Mouse (Mus musculus): ENCODE data around the gene 2010111I01Rik. TPM values are rescaled to one million over a fixed set of nuclear protein-coding genes. Genes with fewer than 3 reads are reported as not detected.

The 2010111I01Rik gene
- polyA plus RNA-seq, 1 experiment: 84.5 TPM

- 74% methylated on average over 10 of the region's 10 CpGs for WGBS
- Histone ChIP-seq H3K36me3 (ENCODE audit: control insufficient read depth, insufficient read depth, low read length) (no peaks in the 10 kb centered on the region), H3K4me3 (ENCODE audit: insufficient read depth, low read depth, low read length) (no peak overlapping the region), H3K27ac (ENCODE audit: insufficient read depth, low read depth, low read length) (no peak overlapping the region), H3K27me3 (replicated peaks; ENCODE audit: control insufficient read depth, insufficient read depth, low read length) (no peaks in the 10 kb centered on the region), H3K4me1 (ENCODE audit: control insufficient read depth, insufficient read depth, low read length) (no peaks in the 10 kb centered on the region)
- no peak for TF ChIP-seq CTCF (conservative IDR thresholded peaks at IDR 0.05; ENCODE audit: insufficient read depth, insufficient read length, low read depth, low read length)
- peak; percentile 23 for DNase-seq
Observed at GRCm38 (mm10) chr13:63037906-63038305, 73.2 kb downstream of the 2010111I01Rik start.

DNA sequence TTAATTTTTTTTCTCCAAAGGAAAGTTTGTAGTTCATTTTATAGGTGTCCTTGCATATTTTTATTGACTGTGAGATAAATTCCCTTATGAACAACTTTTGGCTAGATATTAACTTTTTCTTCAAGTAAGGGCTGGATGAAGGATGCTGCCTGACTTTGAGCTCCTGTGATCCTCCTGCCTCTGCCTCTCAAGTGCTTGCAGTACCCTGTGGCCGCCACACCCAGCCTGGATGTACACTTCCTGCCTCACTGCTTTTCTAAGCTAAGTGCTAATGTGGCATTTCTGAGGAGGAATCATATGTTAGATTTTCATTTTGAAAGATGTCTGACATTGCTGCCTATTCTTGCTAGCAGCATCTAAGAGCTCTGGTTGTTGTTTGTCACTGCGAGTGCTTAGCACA, 73.7 kb downstream of the 2010111I01Rik start:
- Histone ChIP-seq H3K27ac (ENCODE audit: insufficient read depth, low read depth, low read length) (no peak overlapping the region), H3K36me3 (ENCODE audit: control insufficient read depth, insufficient read depth, low read length) (no peaks in the 10 kb centered on the region), H3K4me3 (ENCODE audit: insufficient read depth, low read depth, low read length) (no peak overlapping the region), H3K27me3 (replicated peaks; ENCODE audit: control insufficient read depth, insufficient read depth, low read length) (no peaks in the 10 kb centered on the region), H3K4me1 (ENCODE audit: control insufficient read depth, insufficient read depth, low read length) (no peaks in the 10 kb centered on the region)
- WGBS: 86% methylated on average over 2 of the region's 2 CpGs
- no peak for TF ChIP-seq CTCF (conservative IDR thresholded peaks at IDR 0.05; ENCODE audit: insufficient read depth, insufficient read length, low read depth, low read length)
- no peak for TF ChIP-seq POLR2A (IDR thresholded peaks at IDR 0.05; ENCODE audit: low read depth, low read length)
- DNase-seq: no peak

DNA sequence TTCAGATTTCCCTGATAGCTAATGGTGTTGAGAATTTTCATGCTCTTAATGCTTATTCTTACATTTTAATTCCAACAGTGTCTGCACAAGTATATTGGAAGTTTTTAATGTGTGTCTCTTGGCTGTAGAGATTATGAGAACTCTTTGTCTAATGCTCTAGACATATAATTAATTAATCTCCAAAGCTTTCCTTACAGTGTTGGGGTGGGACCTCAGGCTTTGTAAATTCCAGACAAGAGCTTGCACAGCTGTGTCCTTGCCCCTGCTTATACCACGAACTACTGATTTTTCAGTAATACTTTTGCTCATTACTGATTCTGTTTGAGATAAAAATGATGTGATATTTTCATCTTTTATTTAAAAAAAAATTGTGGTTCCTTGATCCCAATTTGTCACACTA, 74.2 kb downstream of the 2010111I01Rik start:
- H3K27ac ChIP-seq (ENCODE audit: insufficient read depth, low read depth, low read length): no peak overlapping the region
- H3K36me3 ChIP-seq (ENCODE audit: control insufficient read depth, insufficient read depth, low read length): no peaks in the 10 kb centered on the region
- TF ChIP-seq POLR2A (IDR thresholded peaks at IDR 0.05; ENCODE audit: low read depth, low read length): no peak
- TF ChIP-seq CTCF (conservative IDR thresholded peaks at IDR 0.05; ENCODE audit: insufficient read depth, insufficient read length, low read depth, low read length): no peak
- no peak for DNase-seq
- H3K27me3 ChIP-seq (replicated peaks; ENCODE audit: control insufficient read depth, insufficient read depth, low read length): no peaks in the 10 kb centered on the region
- 68% methylated on average over 1 of the region's 1 CpGs for WGBS
- H3K4me3 ChIP-seq (ENCODE audit: insufficient read depth, low read depth, low read length): no peak overlapping the region
- H3K4me1 ChIP-seq (ENCODE audit: control insufficient read depth, insufficient read depth, low read length): no peaks in the 10 kb centered on the region

DNA sequence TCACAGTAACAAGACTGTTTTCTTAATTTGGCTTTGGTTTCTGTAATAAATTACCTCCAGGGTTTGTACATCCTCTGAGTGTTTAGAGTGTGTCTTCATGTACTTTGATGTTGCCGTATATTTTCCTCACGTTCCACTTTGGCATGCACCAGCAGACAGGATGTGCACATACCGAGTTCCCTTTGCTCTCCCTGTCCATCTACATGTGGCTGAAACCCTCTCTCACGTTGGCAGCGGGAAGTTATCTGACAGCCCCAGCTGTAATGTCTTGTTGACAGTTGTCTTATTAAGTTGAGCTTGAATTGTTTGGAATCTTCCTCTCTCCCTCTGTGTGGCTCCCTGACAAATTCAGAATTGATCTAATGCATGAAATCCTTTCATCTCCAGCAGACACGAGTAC, 74.6 kb downstream of the 2010111I01Rik start:
- Histone ChIP-seq H3K27me3 (replicated peaks; ENCODE audit: control insufficient read depth, insufficient read depth, low read length) (no peaks in the 10 kb centered on the region), H3K4me3 (ENCODE audit: insufficient read depth, low read depth, low read length) (no peak overlapping the region), H3K36me3 (ENCODE audit: control insufficient read depth, insufficient read depth, low read length) (no peaks in the 10 kb centered on the region), H3K27ac (ENCODE audit: insufficient read depth, low read depth, low read length) (peak overlapping the region; percentile 12), H3K4me1 (ENCODE audit: control insufficient read depth, insufficient read depth, low read length) (no peaks in the 10 kb centered on the region)
- TF ChIP-seq POLR2A (IDR thresholded peaks at IDR 0.05; ENCODE audit: low read depth, low read length) (no peak), CTCF (conservative IDR thresholded peaks at IDR 0.05; ENCODE audit: insufficient read depth, insufficient read length, low read depth, low read length) (no peak)
- WGBS: 27% methylated on average over 6 of the region's 6 CpGs
- DNase-seq: peak; percentile 30

GRCm38 (mm10) chr13:63039848-63040247, 75.2 kb downstream of the 2010111I01Rik start:
- Histone ChIP-seq H3K36me3 (ENCODE audit: control insufficient read depth, insufficient read depth, low read length) (no peaks in the 10 kb centered on the region), H3K4me3 (ENCODE audit: insufficient read depth, low read depth, low read length) (no peak overlapping the region), H3K27ac (ENCODE audit: insufficient read depth, low read depth, low read length) (peak overlapping the region; percentile 12; the same call in 1 of the 2 replicates), H3K27me3 (replicated peaks; ENCODE audit: control insufficient read depth, insufficient read depth, low read length) (no peaks in the 10 kb centered on the region), H3K4me1 (ENCODE audit: control insufficient read depth, insufficient read depth, low read length) (no peaks in the 10 kb centered on the region)
- WGBS: 69% methylated on average over 2 of the region's 2 CpGs
- TF ChIP-seq CTCF (conservative IDR thresholded peaks at IDR 0.05; ENCODE audit: insufficient read depth, insufficient read length, low read depth, low read length): no peak
- no peak for TF ChIP-seq POLR2A (IDR thresholded peaks at IDR 0.05; ENCODE audit: low read depth, low read length)
- peak; percentile 47 for DNase-seq

- Histone ChIP-seq H3K27ac (ENCODE audit: insufficient read depth, low read depth, low read length) (peak overlapping the region; percentile 81), H3K4me3 (ENCODE audit: insufficient read depth, low read depth, low read length) (no peak overlapping the region), H3K4me1 (ENCODE audit: control insufficient read depth, insufficient read depth, low read length) (no peaks in the 10 kb centered on the region; the same call in 1 of the 2 replicates), H3K36me3 (ENCODE audit: control insufficient read depth, insufficient read depth, low read length) (no peaks in the 10 kb centered on the region), H3K27me3 (replicated peaks; ENCODE audit: control insufficient read depth, insufficient read depth, low read length) (no peaks in the 10 kb centered on the region)
- WGBS: 78% methylated on average over 2 of the region's 2 CpGs
- peak; percentile 49 for DNase-seq
- TF ChIP-seq CTCF (conservative IDR thresholded peaks at IDR 0.05; ENCODE audit: insufficient read depth, insufficient read length, low read depth, low read length) (no peak), POLR2A (IDR thresholded peaks at IDR 0.05; ENCODE audit: low read depth, low read length) (no peak)
Observed at GRCm38 (mm10) chr13:63045504-63046205, 81.0 kb downstream of the 2010111I01Rik start.

DNA sequence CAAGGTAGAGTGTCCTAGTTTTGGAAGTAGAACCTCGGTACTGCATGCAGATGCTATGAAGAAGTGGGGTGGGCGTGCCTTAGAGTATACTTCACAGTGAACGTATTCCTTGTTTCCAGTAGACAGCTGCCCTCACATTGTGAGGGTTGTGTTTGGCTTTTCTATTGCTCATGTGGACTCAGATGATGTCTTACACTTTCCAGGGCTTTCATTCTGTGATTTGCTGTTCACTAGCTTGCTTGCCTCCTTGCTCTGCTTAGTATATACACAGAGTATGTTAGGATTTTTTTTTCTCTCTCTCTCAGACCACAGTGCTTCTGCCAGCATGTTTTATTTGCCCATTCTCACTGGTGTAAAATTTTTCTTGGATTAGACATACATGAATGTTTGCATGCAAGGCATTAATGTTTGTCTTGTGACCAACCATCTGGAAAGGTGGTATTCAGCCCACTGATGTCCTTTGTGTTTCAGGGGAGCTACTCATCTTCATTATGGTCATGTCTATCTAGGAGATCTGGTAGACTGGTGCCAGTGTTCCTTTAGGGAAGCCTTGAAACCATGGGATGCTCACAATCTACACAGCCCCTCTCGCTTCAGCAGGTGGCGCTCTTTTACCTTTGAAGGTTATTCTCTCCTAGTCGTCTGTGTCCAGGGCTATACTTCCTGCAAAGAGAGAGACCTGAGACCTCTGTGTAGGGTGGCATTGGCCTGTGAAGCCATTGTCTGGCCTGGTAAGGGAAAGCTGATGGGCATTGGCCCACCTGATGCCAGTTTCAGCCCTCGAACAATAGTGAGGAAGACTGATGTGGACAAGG, 81.7 kb downstream of the 2010111I01Rik start:
- 31% methylated on average over 7 of the region's 7 CpGs for WGBS
- Histone ChIP-seq H3K4me1 (ENCODE audit: control insufficient read depth, insufficient read depth, low read length) (no peaks in the 10 kb centered on the region; the same call in 1 of the 2 replicates), H3K27me3 (replicated peaks; ENCODE audit: control insufficient read depth, insufficient read depth, low read length) (no peaks in the 10 kb centered on the region), H3K36me3 (ENCODE audit: control insufficient read depth, insufficient read depth, low read length) (no peaks in the 10 kb centered on the region), H3K4me3 (ENCODE audit: insufficient read depth, low read depth, low read length) (no peak overlapping the region), H3K27ac (ENCODE audit: insufficient read depth, low read depth, low read length) (peak overlapping the region; percentile 81)
- peak; percentile 89 for DNase-seq
- peak; percentile 91 for TF ChIP-seq CTCF (conservative IDR thresholded peaks at IDR 0.05; ENCODE audit: insufficient read depth, insufficient read length, low read depth, low read length)
- TF ChIP-seq POLR2A (IDR thresholded peaks at IDR 0.05; ENCODE audit: low read depth, low read length): no peak

Data from kidney, adult 2 months (tissue).